Mouse (Mus musculus): ENCODE data around the gene Stard3.

Gene Stard3

DNA sequence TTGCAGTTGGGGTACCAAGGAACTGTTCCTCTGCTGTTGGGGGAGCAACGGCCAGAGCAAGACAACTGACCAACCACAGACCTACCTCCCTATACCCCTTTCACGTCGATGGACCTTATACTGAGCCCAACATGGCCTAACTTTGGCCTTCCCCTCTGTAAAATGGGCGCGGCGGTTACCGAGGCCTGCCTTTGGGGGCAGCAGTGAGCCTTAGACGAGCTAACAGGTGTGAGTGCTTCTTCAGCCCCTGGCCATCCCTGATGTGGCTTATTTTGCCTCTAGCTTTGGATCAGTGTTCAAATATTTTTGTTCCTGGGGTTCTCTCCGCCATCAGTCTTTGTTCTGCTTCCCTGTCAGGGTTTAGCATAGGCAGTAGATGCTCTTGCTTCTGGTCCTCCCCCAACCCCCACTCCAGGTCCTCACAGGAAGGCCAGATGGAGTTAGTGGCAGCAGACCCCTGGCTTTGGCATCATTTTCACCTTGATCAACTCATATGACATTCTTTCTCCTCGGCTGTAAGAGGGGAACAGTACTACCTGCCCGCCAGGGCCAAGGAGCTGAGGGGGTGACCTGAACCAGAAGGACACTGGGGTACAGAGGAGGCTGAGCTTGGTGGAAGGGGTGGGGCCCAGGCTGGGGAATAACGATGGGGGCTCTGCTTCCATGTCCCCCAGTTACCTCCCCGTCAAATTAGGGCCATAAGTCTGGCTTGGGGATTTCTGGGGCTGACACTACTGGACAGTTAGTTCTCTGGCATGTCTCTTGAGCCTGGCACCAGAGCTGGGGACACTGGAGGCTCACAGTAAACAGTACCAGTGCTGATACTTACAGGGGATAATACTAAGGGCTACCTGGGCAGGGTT, 21.7 kb upstream of the Stard3 start:
- CTCF ChIA-PET: interaction anchor here (0.6 to 2.4 kb wide), 29 partner anchors 8 to 252 kb away, joined by 3 to 12 read pairs (median 3); partner anchors contain the start of genes Mien1 (in 1 of the 4), Pnmt (in 1 of the 4), Ppp1r1b (in 1 of the 4) and Stard3 (in 1 of the 4)
- POLR2A ChIA-PET: interaction anchor here (0.5 to 1.5 kb wide), 8 partner anchors 12 to 777 kb away, joined by 3 to 4 read pairs (median 3); partner anchors contain the start of gene Ppp1r1b (in 3 of the 4)

DNA sequence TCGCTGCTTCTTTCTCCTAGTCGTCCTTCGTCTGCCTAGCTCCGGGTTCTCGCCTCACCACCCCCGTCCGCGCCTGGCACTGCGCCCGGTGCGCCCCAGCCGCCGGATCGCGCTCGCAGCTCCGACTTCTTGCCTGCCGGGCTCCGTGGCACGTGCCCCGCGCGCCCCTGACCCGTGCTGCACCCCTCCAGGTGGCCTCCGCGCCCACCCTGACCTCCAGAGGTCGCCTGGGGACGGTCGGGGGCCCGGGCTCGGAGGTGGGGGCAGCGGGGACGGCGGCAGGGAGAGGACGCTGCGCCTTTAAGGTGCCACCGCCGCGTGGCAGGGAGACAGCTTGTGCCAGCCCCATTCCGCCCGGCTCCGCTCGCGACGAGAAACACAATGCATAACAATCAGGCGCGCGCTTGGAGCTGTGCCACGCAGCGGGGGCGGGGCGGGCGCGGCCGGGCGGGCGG, 19.6 kb upstream of the Stard3 start:
- ChIA-PET CTCF (interaction anchor here (0.5 to 2.0 kb wide), 8 partner anchors 10 to 781 kb away, joined by 3 to 7 read pairs (median 4); partner anchors contain the start of gene Ppp1r1b (in 2 of the 4)), POLR2A (interaction anchor here (0.6 to 2.4 kb wide), 9 partner anchors 10 to 249 kb away, joined by 3 to 11 read pairs (median 5); partner anchors contain the start of genes Ormdl3 (in 1 of the 4) and Stard3 (in 1 of the 4))

DNA sequence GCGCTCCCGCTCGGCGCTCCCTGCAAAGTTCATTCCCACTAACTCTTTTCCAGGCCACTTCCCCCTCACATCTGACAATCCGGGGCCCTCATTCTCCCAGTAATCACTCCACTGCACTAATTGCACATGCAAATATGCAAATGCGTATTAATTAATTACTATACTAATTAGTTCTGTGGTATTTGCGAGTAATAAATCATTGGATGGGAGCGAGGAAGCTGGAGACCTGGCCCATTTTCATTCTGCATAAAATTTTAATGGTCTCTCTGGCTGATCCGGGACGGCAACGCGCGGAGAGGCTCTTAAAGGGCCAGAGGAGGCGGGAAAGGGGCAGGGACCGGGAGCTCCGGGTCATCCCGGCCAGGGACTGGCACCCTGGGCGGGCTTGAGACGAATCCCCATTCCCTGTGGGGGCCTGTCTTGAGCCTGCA, 19.1 kb upstream of the Stard3 start:
- POLR2A ChIA-PET: interaction anchor here (0.6 to 2.4 kb wide), 10 partner anchors 11 to 248 kb away, joined by 3 to 11 read pairs (median 4); partner anchors contain the start of genes Stard3 (in 2 of the 4) and Ormdl3 (in 1 of the 4)
- CTCF ChIA-PET: interaction anchor here (0.6 to 2.0 kb wide), 7 partner anchors 9 to 782 kb away, joined by 3 to 7 read pairs (median 3); partner anchors contain the start of gene Ppp1r1b (in 1 of the 4)

DNA sequence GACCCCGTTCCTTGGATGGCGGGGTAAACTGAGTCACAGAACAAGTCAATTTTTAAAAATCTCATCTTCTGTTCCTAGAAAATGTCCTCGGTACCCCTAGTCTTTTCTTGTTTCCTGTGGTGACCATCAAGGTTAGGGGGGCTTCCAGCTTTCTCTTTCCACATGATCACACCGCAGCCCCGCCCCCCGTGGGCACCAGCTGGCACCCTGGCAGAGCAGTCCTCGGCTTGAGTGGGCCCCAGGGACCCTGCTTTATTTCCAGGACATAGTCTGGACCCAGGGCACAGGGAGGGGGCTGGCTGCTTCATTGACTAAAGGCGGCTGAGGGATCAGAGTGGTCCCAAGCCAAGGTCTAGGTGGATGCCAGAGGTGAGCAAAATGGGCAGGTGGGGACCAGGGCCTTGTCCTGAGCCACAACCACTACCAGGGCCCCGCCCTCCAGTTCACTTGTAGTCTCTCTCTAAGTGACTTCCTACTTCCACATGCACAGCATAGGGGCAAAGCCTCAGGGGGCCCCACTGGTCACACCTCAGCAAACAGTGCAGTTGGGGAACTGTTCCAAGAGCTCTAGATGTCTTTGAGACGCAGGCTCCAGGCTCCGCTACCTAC, 18.4 kb upstream of the Stard3 start:
- POLR2A ChIA-PET: interaction anchor here (0.7 to 2.4 kb wide), 8 partner anchors 11 to 335 kb away, joined by 3 to 11 read pairs (median 5); partner anchors contain the start of genes Stard3 (in 2 of the 4) and Ormdl3 (in 1 of the 4)
- CTCF ChIA-PET: interaction anchor here in 3 of 4 experiments (0.5 to 3.9 kb wide), 10 partner anchors 9 to 847 kb away, joined by 3 to 45 read pairs (median 4); partner anchors contain the start of gene Stard3 (in 1 of the 3)

DNA sequence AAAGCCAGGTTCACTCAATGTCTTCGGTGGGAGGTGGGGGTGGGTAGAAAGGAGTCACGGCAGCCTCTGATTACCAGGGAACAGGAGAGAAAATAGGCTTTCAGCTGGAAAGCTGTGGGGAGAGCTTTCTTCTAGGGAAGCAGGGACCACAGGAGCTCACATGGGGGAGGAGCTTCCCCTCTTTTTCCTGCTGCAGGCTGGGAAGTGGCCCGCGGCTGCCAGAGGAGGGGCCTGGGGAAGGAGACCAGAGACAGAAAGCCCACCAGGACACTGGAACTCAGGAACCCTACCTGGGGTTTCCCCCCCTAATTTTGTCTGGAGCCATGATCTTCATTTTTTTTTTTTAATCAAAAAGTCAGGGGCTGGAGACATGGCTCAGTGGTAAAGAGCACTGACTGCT, 17.6 kb upstream of the Stard3 start:
- ChIA-PET CTCF (interaction anchor here in 3 of 4 experiments (0.5 to 3.9 kb wide), 8 partner anchors 12 to 847 kb away, joined by 3 to 45 read pairs (median 6); partner anchors contain the start of gene Stard3 (in 1 of the 3)), POLR2A (interaction anchor here in 2 of 4 experiments (0.7 to 1.6 kb wide), 2 partner anchors 84 to 336 kb away, joined by 5 to 6 read pairs; no protein-coding TSS in a partner anchor)

DNA sequence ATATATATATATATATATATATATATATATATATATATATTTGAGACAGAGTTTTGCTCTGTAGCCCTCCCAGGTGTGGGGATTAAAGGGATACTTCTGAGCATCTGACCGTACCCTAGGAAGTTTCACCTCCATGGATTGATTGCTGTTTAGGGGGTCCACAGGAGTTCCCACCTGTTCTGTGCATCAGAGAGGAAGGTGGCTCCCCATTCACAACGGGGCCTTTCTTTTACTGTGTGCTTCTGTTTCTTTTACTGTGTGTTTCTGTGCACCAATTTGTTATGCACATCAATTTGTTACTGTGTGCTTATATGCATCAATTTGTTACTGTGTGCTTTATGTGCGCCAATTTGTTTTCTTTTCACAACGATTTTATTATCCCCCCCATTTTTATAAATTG, 17.0 kb upstream of the Stard3 start:
- POLR2A ChIA-PET: interaction anchor here in 2 of 4 experiments (1.1 to 1.7 kb wide), 3 partner anchors 43 to 76 kb away, joined by 3 to 5 read pairs (median 4); no protein-coding TSS in a partner anchor

DNA sequence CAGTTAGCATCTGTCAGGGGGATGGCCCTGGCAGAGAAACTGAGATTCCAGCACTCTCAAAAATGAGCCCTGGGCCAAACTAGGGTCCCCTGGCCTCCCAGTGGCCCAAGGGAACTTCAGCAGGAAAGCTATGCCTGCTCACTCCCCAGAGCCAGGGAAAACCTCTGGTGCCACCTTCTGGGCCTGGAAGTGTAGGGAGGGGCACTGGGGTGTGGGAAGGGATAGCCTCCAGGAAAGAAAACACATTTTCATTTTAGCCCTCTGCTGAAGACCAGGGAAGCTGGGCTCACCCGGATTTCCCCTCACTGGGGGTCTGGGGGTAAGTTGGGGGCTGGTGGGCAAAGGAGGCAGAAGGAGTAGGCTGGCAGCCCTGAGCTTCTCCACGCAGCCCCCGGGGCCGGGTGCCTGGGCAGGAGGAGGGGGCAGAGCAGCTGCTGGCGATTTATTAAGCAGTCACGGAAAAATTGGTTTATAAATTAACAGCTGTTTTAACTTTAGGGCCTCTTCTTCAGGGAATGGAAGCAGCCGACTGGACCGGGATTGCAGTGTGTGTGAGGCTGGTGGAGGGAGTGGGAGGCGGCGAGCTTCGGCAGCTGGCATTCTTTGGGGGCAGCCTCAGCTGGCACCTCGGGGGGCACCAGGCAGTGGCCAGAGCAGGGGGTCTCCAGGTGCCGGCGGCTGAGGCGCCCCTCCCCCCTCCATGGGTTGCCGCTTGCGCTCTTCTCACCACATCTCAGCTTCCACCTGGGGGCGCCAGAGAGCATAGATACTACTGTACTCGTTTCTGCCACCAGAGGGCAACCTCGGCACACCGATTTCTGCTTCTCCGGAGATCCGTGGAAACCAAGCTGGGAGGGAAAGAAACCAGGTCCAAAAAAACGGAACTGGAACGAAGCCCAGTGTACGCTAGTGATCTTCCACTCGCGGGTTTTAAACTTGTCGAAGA, 15.9 kb upstream of the Stard3 start:
- ChIA-PET CTCF (interaction anchor here (0.5 to 4.6 kb wide), 231 partner anchors 8 to 1847 kb away, joined by 3 to 65 read pairs (median 5); partner anchors contain the start of genes Stard3 (in 4 of the 4), Erbb2 (in 3 of the 4), Mien1 (in 3 of the 4) and Lrrc3c (in 2 of the 4)), POLR2A (interaction anchor here in 3 of 4 experiments (0.6 to 2.0 kb wide), 24 partner anchors 10 to 1511 kb away, joined by 3 to 9 read pairs (median 3); partner anchors contain the start of genes Stard3 (in 2 of the 3), Erbb2 (in 1 of the 3), Mien1 (in 1 of the 3) and Tcap (in 1 of the 3))

More for the DNA sequence above, 17.0 kb upstream of the Stard3 start:
- CTCF ChIA-PET: interaction anchor here in 3 of 4 experiments (0.7 to 4.6 kb wide), 12 partner anchors 10 to 314 kb away, joined by 3 to 65 read pairs (median 19); partner anchors contain the start of gene Mien1 (in 1 of the 3)

DNA sequence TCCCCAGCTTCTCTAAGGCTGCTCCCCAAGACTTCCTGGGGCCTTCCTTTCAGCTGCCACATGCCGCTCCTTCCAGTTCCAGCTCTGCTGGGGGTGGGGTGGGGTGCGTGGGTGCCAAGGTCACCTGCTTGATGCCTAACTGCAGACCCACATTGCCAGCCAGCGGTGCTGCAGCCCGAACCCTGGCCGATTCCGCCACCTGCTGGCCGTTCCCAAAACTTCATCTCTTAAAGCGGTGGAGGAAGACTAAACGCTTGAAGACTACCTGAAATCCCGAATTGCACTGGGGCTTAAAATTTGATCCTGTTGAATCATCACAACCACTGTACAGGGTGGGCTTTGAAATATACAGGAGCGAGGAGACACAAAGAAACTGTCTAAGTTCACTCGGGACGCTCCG, 12.9 kb upstream of the Stard3 start:
- ChIA-PET POLR2A (interaction anchor here (0.5 to 1.3 kb wide), 4 partner anchors 10 to 210 kb away, joined by 3 to 4 read pairs (median 3); partner anchors contain the start of gene Stard3 (in 1 of the 4)), CTCF (interaction anchor here (0.5 to 4.6 kb wide), 17 partner anchors 8 to 1117 kb away, joined by 3 to 65 read pairs (median 3); no protein-coding TSS in a partner anchor)

DNA sequence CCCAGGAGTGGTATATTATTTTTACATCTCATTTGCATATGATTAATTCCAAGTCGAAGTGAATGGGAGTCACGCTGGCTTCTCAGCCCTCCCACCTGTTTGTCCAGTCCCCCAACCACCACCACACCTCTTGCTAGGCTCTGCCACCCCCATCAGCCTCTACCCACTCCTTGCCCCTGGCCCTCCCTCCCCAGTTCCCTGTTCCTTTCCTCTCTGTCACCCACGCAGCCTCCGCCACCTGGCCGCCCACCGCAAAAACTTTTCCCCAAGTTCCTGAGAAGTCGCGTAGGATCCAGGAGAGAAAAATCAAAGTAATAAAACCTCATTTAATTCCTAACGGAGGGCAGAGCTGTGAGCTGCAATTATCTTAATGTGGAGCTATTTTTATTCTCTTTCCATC, 12.0 kb upstream of the Stard3 start:
- POLR2A ChIA-PET: interaction anchor here in 2 of 4 experiments (0.7 to 3.4 kb wide), 4 partner anchors 12 to 232 kb away, joined by 3 to 28 read pairs (median 4); partner anchors contain the start of gene Stard3 (in 2 of the 2)
- CTCF ChIA-PET: interaction anchor here in 2 of 4 experiments (0.6 to 1.2 kb wide), 2 partner anchors 12 to 42 kb away, joined by 3 to 5 read pairs; partner anchors contain the start of gene Stard3 (in 1 of the 2)

DNA sequence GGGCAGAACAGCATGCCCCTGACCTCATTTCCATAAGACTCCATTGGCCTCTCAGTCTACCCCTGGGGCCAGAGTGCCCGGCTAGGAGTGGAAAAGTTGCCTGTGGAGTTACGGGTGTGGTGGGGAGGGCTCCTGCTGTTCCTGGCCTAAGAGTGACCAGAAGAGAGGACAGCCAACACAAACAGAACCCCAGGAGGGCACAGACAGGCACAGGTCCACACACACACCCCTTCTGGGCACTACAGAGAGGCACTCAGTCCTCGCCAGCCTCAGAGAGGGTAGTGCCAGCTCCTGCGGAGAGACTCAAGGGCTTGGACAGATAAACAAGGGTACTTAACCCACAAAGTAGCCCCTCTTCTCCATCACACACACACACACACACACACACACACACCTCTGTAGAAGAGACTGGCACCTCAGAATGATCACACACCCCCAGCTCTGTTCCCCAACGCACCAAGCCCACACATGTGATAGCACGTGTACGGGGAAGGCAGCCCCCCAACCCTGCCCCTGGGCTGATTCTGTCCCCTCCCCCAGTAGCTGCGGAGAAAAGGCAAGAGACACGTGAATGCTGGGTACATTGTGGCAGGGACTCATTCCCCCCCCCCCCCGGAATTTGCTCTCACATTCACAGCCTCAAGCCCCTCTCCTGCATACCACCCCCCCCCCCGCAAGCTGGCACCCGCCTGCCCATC, 10.6 kb upstream of the Stard3 start:
- ChIA-PET POLR2A (interaction anchor here (0.6 to 3.5 kb wide), 6 partner anchors 11 to 1524 kb away, joined by 3 to 28 read pairs (median 5); partner anchors contain the start of gene Stard3 (in 2 of the 4)), CTCF (interaction anchor here (0.5 to 1.6 kb wide), 11 partner anchors 9 to 116 kb away, joined by 3 to 7 read pairs (median 4); partner anchors contain the start of genes Erbb2 (in 1 of the 4) and Stard3 (in 1 of the 4))

DNA sequence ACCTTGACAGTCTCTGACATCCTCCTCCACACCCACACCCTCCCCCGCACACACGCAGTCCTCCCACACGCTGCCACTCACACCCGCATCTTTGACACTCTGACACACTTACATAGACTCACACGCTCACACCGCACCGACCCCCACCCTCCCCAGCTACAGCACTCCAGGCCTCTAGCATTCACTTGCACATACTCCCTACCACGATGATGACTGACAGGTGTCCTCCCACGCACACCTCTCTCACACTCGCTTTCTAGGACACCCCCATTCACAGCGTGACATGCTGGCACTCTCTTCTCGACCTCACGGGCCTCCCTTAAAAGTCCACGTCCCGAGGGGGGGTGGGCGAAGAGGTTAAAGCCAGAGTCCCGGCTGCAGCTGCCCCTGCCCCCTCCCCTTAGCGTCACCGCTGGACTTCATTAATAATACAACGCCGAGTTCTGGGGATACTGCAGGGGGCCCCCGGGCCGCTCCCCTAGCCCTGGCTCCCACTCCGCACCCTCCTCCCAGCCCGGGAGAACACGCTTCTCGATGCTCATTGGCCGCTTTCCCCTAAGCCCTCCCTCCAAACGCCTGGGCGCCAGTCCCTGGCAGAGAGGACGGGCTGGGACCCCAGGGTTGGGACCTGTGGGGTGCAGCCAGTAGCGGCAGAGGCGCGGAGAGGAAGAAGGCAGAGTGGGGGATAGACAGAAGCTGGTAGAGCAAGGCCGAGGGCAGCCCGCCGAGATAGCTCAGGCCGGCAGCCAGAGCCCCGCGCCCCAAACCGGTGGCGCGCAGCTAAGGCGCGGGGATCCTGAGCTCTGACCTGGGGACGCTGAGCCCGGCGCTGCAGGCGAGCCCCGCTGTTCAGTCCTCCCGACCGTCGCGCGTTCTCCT, 9.8 kb upstream of the Stard3 start, which contains the start of gene Ppp1r1b:
Ppp1r1b (plus strand) TSS at position 322 of the 879 bp plus-strand sequence.
- CTCF ChIA-PET: interaction anchor here (0.5 to 2.2 kb wide), 21 partner anchors 8 to 964 kb away, joined by 3 to 9 read pairs (median 4); partner anchors contain the start of genes Stard3 (in 2 of the 4) and Mien1 (in 1 of the 4)
- POLR2A ChIA-PET: interaction anchor here (0.5 to 3.5 kb wide), 18 partner anchors 10 to 281 kb away, joined by 3 to 28 read pairs (median 4); partner anchors contain the start of genes Erbb2 (in 3 of the 4), Stard3 (in 3 of the 4), Mien1 (in 1 of the 4) and Ormdl3 (in 1 of the 4)

DNA sequence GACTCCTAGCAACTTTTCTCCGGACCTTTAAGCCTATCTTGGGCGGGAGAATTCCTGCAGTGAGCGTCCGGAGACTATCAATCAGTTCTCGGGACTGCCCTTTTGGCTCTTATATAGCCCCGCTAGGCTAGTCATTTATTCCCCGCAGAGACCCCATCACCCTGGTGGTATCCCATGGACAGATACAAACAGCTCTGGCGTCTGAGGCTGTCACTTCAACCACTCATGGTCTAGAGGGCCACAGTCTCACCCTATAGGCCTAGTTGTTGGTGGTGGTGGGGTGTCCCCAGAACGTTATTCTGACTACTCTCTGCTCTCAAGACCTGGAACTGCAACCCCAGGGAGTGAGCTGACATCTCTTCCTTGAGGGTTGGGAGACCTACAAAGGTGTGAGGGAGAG, 8.9 kb upstream of the Stard3 start:
- ChIA-PET POLR2A (interaction anchor here (0.8 to 3.5 kb wide), 14 partner anchors 9 to 238 kb away, joined by 3 to 28 read pairs (median 4); partner anchors contain the start of genes Erbb2 (in 3 of the 4), Stard3 (in 3 of the 4), Mien1 (in 1 of the 4) and Ormdl3 (in 1 of the 4)), CTCF (interaction anchor here in 3 of 4 experiments (0.8 to 2.2 kb wide), 8 partner anchors 10 to 89 kb away, joined by 3 to 9 read pairs (median 4); partner anchors contain the start of gene Mien1 (in 1 of the 3))

DNA sequence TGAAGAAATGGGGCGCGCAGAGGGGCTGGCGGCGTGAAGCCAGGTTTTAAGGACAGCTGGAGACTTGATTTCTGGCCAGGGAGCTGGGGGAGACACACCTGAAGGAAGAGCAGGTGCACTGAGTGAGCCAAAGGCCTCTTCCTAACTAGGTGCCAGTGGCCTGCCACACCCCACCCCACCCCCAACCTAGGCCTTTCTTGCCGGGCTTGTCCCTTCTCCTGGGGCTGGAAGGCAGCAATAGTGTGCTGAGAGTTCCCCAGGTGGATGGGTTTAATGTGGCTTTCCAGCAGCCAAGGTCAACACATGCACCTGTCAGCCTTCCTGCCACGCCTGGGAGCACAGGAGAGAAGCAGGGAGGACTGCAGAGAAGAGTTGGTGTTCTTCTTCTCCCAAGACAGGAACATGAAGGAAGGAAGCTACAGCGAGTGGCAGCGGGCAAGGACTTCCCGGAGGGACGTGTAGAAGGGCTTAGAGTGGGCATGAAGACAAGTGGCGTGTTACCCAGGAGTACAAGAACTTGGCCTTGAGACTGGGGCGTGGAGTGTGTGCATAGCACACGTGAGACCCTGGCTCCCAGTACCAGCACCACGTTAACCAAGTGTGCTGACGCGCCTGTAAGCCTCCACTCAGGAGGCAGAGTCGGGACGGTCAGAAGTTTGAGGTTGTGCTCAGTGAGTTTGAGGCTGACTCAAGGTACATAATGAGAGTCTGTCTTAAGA, 5.7 kb upstream of the Stard3 start:
- CTCF ChIA-PET: interaction anchor here in 3 of 4 experiments (0.9 to 7.5 kb wide), 4 partner anchors 9 to 12 kb away, joined by 3 to 65 read pairs (median 8); no protein-coding TSS in a partner anchor

More for the DNA sequence above, 5.7 kb upstream of the Stard3 start:
- POLR2A ChIA-PET: no interaction called here
